Mouse (Mus musculus): ENCODE results near the gene Gja5.

Gja5 gene

GRCm38 (mm10) chr3:96904393-96904792 is at the start of gene Gja5:
Gja5 (plus strand) TSS chr3:96904693.
- CTCF ChIA-PET = no interaction called here

- CTCF ChIA-PET = no interaction called here
These were observed 48.7 kb upstream of the Gja5 start for GRCm38 (mm10) chr3:96855833-96856232.

GRCm38 (mm10) chr3:96860498-96860897 is 44.0 kb upstream of the Gja5 start:
- CTCF ChIA-PET = no interaction called here

GRCm38 (mm10) chr3:96867863-96868262 is 36.6 kb upstream of the Gja5 start:
- CTCF ChIA-PET = no interaction called here

GRCm38 (mm10) chr3:96868566-96868965 is 35.9 kb upstream of the Gja5 start:
- CTCF ChIA-PET = no interaction called here

GRCm38 (mm10) chr3:96869091-96869490 is 35.4 kb upstream of the Gja5 start:
- CTCF ChIA-PET = no interaction called here

GRCm38 (mm10) chr3:96870270-96870669 is 34.2 kb upstream of the Gja5 start:
- CTCF ChIA-PET = no interaction called here

GRCm38 (mm10) chr3:96871070-96871469 is 33.4 kb upstream of the Gja5 start:
- CTCF ChIA-PET = no interaction called here

- CTCF ChIA-PET = no interaction called here
These were observed 32.0 kb upstream of the Gja5 start for GRCm38 (mm10) chr3:96872501-96872900.

- CTCF ChIA-PET = no interaction called here
These were observed 29.5 kb upstream of the Gja5 start for GRCm38 (mm10) chr3:96874808-96875571.

- CTCF ChIA-PET = no interaction called here
These were observed 25.0 kb upstream of the Gja5 start for GRCm38 (mm10) chr3:96879536-96879935.

GRCm38 (mm10) chr3:96880385-96880784 is 24.1 kb upstream of the Gja5 start:
- CTCF ChIA-PET = no interaction called here

- CTCF ChIA-PET = no interaction called here
These were observed 22.9 kb upstream of the Gja5 start for GRCm38 (mm10) chr3:96881557-96881956.

- CTCF ChIA-PET = no interaction called here
These were observed 22.2 kb upstream of the Gja5 start for GRCm38 (mm10) chr3:96882061-96882849.

- CTCF ChIA-PET = no interaction called here
These were observed 20.8 kb upstream of the Gja5 start for GRCm38 (mm10) chr3:96883690-96884089.

- CTCF ChIA-PET = interaction anchor here (0.6 to 0.7 kb wide), 2 partner anchors 8 to 11 kb away, joined by 6 to 13 read pairs; no protein-coding TSS in a partner anchor
These were observed 2.0 kb upstream of the Gja5 start for GRCm38 (mm10) chr3:96902336-96902999.

- CTCF ChIA-PET = interaction anchor here (0.6 kb wide), 1 partner anchor 105 kb away, joined by 3 read pairs; no protein-coding TSS in a partner anchor
These were observed 503 bp downstream of the Gja5 start, which contains the start of gene Gpr89 for GRCm38 (mm10) chr3:96904851-96905541. Gpr89 (minus strand) TSS chr3:96905346.

GRCm38 (mm10) chr3:96905592-96905991 is 1.1 kb downstream of the Gja5 start:
- CTCF ChIA-PET = interaction anchor here (0.6 kb wide), 1 partner anchor 106 kb away, joined by 3 read pairs; no protein-coding TSS in a partner anchor

- CTCF ChIA-PET = no interaction called here
These were observed 16.5 kb downstream of the Gja5 start for GRCm38 (mm10) chr3:96920991-96921390.

GRCm38 (mm10) chr3:96924631-96925030 is 20.1 kb downstream of the Gja5 start:
- CTCF ChIA-PET = no interaction called here

GRCm38 (mm10) chr3:96925920-96926319 is 21.4 kb downstream of the Gja5 start, which contains the start of gene Gja8:
Gja8 (minus strand) TSS chr3:96926020.
- CTCF ChIA-PET = no interaction called here

- CTCF ChIA-PET = no interaction called here
These were observed 26.8 kb downstream of the Gja5 start for GRCm38 (mm10) chr3:96931261-96931681.
